Mouse (Mus musculus) heart, postnatal 10 days (tissue): ENCODE measurements around the gene Cdiptos. TPM values are rescaled to one million over a fixed set of nuclear protein-coding genes. Genes with fewer than 3 reads are reported as not detected.

Experiments
- DNase-seq, 2 experiments: peaks; one replicate each; pipeline ENCODE4 v3.0.0; 2021
- intact Hi-C: fragments of 180-260 bp; cut with DNase I; formaldehyde crosslinking; loops from one replicate; pipeline ENCODE4 v1.15.1; 2025
- total RNA-seq, 2 experiments: library from RNA; stranded (reverse); gene quantifications; 2 replicates each; pipeline ENCODE4 v1.2.3; 2021

Cdiptos gene
- total RNA-seq, 2 experiments from 2014 or later: 0.47 to 0.84 TPM

GRCm38 (mm10) chr7:126982054-126982453, 6.2 kb upstream of the Cdiptos start:
- intact Hi-C loops: no loop called here
- no peak for DNase-seq

DNA sequence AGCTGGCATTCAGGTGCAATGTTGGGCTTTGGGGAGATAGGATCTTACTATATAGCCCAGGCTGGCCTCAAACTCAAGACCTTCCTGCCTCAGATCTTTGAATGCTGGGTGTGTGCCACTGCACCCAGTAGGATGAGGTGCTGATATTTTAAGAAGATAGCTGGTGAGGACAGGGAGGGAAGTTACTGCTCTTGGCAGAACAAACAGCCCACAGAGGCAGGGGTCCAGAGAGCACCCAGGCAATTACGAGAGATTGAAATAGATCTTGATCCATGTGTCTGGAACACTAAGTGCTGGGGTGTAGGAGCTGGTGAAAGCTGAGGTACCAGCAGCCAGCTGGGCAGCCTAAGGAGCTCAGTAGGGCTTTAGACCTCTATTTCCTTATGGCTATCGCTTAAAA, 5.7 kb upstream of the Cdiptos start:
- DNase-seq: no peak
- intact Hi-C loops: no loop called here

DNA sequence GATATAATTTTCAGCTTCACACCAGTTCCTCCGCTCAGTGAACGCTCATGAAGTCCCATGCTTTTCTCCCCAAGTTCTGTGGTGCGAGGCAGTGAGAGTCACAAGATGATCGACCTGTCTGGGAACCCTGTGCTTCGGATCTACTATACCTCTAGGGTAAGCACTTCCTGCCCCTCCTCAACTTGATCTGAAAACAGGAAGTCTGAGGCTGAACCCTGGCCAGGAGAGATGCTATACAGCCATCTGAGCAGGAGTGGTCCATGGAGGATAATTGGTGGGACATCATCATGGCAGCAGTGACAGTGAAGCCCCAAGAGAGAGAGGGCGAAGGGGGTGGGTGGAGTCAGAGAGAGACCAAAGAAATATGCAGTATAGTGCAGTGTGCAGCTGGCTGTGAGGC, 2.9 kb upstream of the Cdiptos start:
- intact Hi-C loops: no loop called here

GRCm38 (mm10) chr7:126976878-126977459, 1.1 kb upstream of the Cdiptos start:
- DNase-seq: peak in 1 of 2 experiments; percentile 13
- intact Hi-C loops: no loop called here

More for the DNA sequence above, 2.9 kb upstream of the Cdiptos start:
- no peak for DNase-seq

- no peak for DNase-seq
- intact Hi-C loops: loop anchor here (2.0 kb wide), 2 partner anchors 25 to 41 kb away; partner anchors contain the start of genes Pagr1a, Pagr1b and Sez6l2
Observed at GRCm38 (mm10) chr7:126975893-126975949, 177 bp downstream of the Cdiptos start, which contains the start of gene Cdipt. Gene Cdipt (plus strand): TSS chr7:126975914.

GRCm38 (mm10) chr7:126975493-126975892, 405 bp downstream of the Cdiptos start:
- intact Hi-C loops: loop anchor here (2.0 kb wide), 2 partner anchors 25 to 41 kb away; partner anchors contain the start of genes Pagr1a, Pagr1b and Sez6l2
- DNase-seq: no peak

GRCm38 (mm10) chr7:126967361-126967760, 8.5 kb downstream of the Cdiptos start:
- no peak for DNase-seq
- intact Hi-C loops: no loop called here

- intact Hi-C loops: no loop called here
- DNase-seq: no peak
Observed at GRCm38 (mm10) chr7:126965568-126965967, 10.3 kb downstream of the Cdiptos start.

GRCm38 (mm10) chr7:126963548-126964286, 12.2 kb downstream of the Cdiptos start:
- DNase-seq: peak; percentile 53
- intact Hi-C loops: loop anchor here (1.0 to 2.0 kb wide), 2 partner anchors 131 to 141 kb away; no protein-coding TSS in a partner anchor

DNA sequence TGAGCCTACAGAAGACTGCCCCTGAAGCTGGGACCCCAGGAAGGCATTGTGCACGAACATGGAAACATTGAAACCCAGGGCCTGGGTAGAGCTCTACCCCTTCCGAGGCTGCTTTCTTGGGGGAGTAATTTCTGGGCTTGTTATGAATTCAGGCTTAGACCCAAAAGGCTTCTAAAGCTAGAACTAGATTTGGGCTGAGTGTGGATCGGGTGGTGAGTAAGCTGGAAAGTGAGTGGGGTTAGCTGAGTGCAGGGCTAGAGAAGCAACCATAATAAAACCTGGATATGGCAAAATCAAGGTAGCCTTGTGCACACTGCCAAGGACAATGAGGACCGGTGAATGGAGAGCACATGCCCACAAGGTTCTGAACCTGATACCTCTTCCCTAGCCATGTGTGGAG, 13.9 kb downstream of the Cdiptos start:
- no peak for DNase-seq
- intact Hi-C loops: loop anchor here (2.0 kb wide), 1 partner anchor 129 kb away; no protein-coding TSS in a partner anchor

DNA sequence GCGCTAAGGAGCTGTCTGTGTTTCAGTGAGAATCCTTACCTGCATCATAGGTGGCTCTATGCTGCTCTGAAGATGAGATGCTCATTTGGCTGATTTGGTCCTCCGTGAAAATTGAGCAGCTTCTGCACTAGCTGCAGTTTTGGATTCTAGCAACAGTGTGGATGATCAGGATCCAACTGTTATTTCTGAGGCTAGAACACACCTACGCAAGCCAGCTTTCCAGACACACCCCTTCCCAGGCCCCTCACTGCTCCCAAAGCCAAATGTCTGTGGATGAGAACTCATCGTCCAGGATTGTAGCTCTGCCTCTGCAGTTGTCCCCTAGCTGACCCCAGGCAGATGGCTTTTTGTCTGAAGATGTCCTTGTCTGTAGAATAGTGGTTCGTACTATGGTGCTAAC, 14.8 kb downstream of the Cdiptos start:
- DNase-seq: no peak

GRCm38 (mm10) chr7:126959780-126960179, 16.1 kb downstream of the Cdiptos start:
- intact Hi-C loops: no loop called here
- no peak for DNase-seq

More for the DNA sequence above, 14.8 kb downstream of the Cdiptos start:
- intact Hi-C loops: no loop called here

DNA sequence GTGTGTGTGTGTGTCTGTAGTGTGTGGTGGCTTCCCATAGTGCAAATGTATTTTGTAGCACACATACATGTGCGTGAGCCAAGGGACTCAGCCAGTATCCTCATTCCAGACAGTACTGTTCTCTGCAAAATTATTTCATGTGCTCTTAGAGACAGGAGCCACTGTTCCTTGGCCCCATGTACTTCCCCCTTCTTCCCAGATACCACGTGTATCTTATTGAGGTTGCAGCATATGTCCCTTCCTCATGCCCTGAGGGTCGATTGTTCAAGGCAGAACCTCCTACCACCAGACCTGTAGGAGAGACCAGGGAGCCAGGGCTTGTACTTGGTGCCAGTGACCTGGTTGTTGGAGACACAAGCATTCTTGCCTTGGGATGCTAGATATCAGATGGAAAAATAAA, 20.8 kb downstream of the Cdiptos start:
- intact Hi-C loops: no loop called here
- no peak for DNase-seq

- DNase-seq: no peak
- intact Hi-C loops: no loop called here
Observed at GRCm38 (mm10) chr7:126952646-126953045, 23.3 kb downstream of the Cdiptos start.

DNA sequence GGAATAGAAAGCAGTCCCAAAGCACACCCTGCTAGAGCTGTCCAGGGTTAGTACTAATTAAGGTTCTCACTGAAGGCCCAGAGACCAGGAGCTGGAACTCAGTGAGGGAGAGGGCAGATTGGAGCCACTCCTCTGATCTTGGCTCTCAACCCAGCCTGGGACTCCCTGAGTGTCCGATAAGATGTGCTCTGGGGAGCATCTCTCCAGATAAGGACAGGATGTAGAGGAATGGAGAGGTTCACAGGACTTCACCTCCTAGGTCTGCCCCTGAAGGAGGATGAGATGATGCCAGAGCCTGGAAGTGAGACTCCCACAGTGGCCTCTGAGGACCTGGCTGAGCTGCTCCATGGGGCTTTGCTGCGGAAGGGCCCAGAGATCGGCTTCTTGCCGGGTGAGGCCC, 24.2 kb downstream of the Cdiptos start:
- intact Hi-C loops: loop anchor here (2.0 kb wide), 1 partner anchor 23 kb away; the partner anchor contains the start of gene Cdipt
- no peak for DNase-seq

GRCm38 (mm10) chr7:126950647-126951615, 25.0 kb downstream of the Cdiptos start:
- intact Hi-C loops: loop anchor here (2.0 kb wide), 1 partner anchor 24 kb away; the partner anchor contains the start of gene Cdipt
- no peak for DNase-seq

DNA sequence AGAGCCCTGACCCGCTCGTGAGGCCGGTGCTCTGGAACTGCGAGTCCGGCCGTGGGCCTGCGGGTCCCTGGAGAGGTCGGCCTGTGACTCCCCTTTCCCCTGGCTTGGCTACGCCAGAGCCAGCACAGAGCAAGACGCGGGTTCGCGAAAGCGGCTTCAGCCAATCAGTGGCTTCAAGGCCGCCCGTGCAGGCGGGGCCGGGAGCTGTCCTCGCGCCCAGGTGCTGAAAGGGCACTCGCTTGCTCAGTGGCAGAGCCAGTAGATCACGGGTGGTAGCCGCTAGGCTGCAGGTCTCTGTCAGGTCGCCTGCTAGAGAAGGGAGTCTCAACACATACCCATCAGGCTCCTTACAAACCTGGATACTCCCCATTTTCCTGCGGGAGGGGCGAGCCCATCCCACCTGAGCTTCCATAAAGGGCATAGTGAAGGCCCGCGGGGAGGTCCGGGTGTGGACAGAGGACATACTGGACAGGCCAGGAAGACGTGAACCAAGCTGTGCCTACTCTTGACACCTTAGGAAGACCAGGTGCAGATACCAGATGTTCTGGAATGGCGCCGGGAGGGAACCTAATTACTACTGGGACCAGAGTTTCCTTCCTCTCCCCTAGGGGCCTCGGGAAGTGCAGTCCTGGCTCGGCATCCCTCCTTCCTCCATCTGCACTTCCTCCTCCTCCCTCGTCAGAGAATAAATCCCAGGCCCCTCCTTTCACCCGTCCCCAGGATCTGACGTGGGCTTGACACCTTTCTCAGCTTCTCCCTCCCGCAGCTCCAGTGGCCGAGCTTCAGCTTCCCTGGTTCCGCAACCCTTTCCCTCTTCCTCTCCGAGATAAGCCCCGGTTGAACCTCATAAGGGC, 25.9 kb downstream of the Cdiptos start, which contains the start of gene Sez6l2:
Gene Sez6l2 (plus strand): TSS at position 771 of the 854 bp plus-strand sequence.
- intact Hi-C loops: loop anchor here (1.0 to 5.0 kb wide), 3 partner anchors 25 to 128 kb away; partner anchors contain the start of genes Cdipt and Mvp
- peak; percentile 94 to 95 for DNase-seq

- intact Hi-C loops: loop anchor here (1.0 to 5.0 kb wide), 2 partner anchors 65 to 127 kb away; partner anchors contain the start of gene Mvp
- DNase-seq: no peak
Observed at GRCm38 (mm10) chr7:126949403-126949792, 26.5 kb downstream of the Cdiptos start, which contains the start of gene Asphd1. Gene Asphd1 (minus strand): TSS chr7:126949582.

- intact Hi-C loops: loop anchor here (1.0 to 5.0 kb wide), 2 partner anchors 66 to 126 kb away; partner anchors contain the start of gene Mvp
Observed at GRCm38 (mm10) chr7:126948626-126949025, 27.3 kb downstream of the Cdiptos start.

DNA sequence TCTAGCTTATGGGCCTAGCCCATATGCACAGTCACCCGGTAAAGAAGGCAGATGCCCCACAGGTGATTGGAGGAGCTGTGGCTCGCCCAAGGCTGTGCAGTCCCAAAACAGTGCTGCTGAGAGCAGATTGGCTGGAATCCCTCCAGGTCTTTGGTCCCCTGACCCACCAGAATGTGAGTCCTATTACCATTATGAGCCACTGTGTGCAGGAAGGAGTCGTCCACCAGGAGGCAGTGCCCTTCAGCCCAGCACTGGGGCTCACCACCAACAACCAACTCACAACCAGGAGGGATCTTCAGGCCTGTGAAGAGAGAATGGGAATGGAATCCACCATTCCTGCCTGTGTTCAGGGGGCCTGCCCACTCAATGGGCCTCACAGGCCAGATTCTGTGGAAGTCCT, 29.4 kb downstream of the Cdiptos start:
- intact Hi-C loops: loop anchor here (1.0 to 5.0 kb wide), 3 partner anchors 124 to 164 kb away; no protein-coding TSS in a partner anchor
- DNase-seq: peak; percentile 36 to 68

More at GRCm38 (mm10) chr7:126948626-126949025, 27.3 kb downstream of the Cdiptos start:
- DNase-seq: no peak
